Mouse (Mus musculus): ENCODE results near the gene 4930469K13Rik.

GRCm38 (mm10) chr11:33938561-33939274, 159.6 kb downstream of the 4930469K13Rik start:
- no peak for TF ChIP-seq CTCF (IDR thresholded peaks at IDR 0.05 in 2 of 3, conservative IDR thresholded peaks at IDR 0.05 in 1 of 3; ENCODE audit: control insufficient read depth in 1 of 3, insufficient read depth in 1 of 3, low read depth in 2 of 3, low read length in 3 of 3, poor library complexity in 1 of 3, severe bottlenecking in 1 of 3)
- no peak for TF ChIP-seq MEF2A (IDR thresholded peaks at IDR 0.05; ENCODE audit: extremely low read depth, insufficient replicate concordance, low read depth, low read length, poor library complexity, severe bottlenecking)
- no peak for TF ChIP-seq CHD2 (IDR thresholded peaks at IDR 0.05; ENCODE audit: low read length)
- no peak; the same call in none of the 2 replicates for TF ChIP-seq MXI1 (IDR thresholded peaks at IDR 0.05; ENCODE audit: low read depth, low read length)
- TF ChIP-seq TAL1 (IDR thresholded peaks at IDR 0.05; ENCODE audit: low read length) = 0 out of 2 replicates have a peak, but pooled peaks have one; percentile 9
- no peak for TF ChIP-seq POLR2AphosphoS5 (IDR thresholded peaks at IDR 0.05; ENCODE audit: borderline replicate concordance, low read depth, low read length)
- TF ChIP-seq POLR2AphosphoS2 (IDR thresholded peaks at IDR 0.05; ENCODE audit: low read length) = peak; percentile 86; the same call in 1 of the 2 replicates
- no peak for TF ChIP-seq MAFK (IDR thresholded peaks at IDR 0.05; ENCODE audit: borderline replicate concordance, low read depth, low read length)
- peak; percentile 55 to 70; a peak in 3 of 4 replicates for TF ChIP-seq EP300 (IDR thresholded peaks at IDR 0.05; ENCODE audit: low read depth in 1 of 2, low read length in 2 of 2)
- TF ChIP-seq GABPA (IDR thresholded peaks at IDR 0.05; ENCODE audit: low read depth, low read length) = no peak
- peak; percentile 96 for TF ChIP-seq NELFE (IDR thresholded peaks at IDR 0.05; ENCODE audit: low read depth, low read length)

Data from MEL (cell line).